Mouse (Mus musculus) forebrain, embryonic 13.5 days (tissue): Measurements from ENCODE around the gene 5730455P16Rik. TPM values are rescaled to one million over a fixed set of nuclear protein-coding genes. Genes with fewer than 3 reads are reported as not detected.

Experiments
- ATAC-seq: fragments of 200-750 bp; cut with Nextera tagmentation; 2 replicates; pipeline ENCODE4 v1.8.0; 2017
- H3K27ac ChIP-seq: fragments of 300-500 bp; sonication (generic); 2 replicates; pipeline ENCODE4 v1.5.1; 2015; ENCODE audit warnings: inconsistent platforms, mild to moderate bottlenecking, moderate library complexity
- H3K27me3 ChIP-seq: fragments of 300-500 bp; sonication (generic); 2 replicates; pipeline ENCODE4 v1.6.1; 2015; ENCODE audit warnings: mild to moderate bottlenecking, inconsistent platforms
- H3K36me3 ChIP-seq: fragments of 300-500 bp; sonication (generic); 2 replicates; pipeline ENCODE4 v1.6.1; 2015; ENCODE audit warnings: mild to moderate bottlenecking, inconsistent platforms; ENCODE audit not compliant: poor library complexity, severe bottlenecking
- H3K4me1 ChIP-seq: fragments of 300-500 bp; sonication (generic); 2 replicates; pipeline ENCODE4 v1.6.1; 2015; ENCODE audit warnings: inconsistent platforms
- H3K4me2 ChIP-seq: fragments of 300-500 bp; sonication (generic); 2 replicates; pipeline ENCODE4 v1.6.1; 2015; ENCODE audit warnings: inconsistent platforms, mild to moderate bottlenecking, moderate library complexity
- H3K4me3 ChIP-seq: fragments of 300-500 bp; sonication (generic); 2 replicates; pipeline ENCODE4 v1.5.1; 2015; ENCODE audit warnings: mild to moderate bottlenecking, inconsistent platforms
- H3K9ac ChIP-seq: fragments of 300-500 bp; sonication (generic); 2 replicates; pipeline ENCODE4 v1.6.1; 2015; ENCODE audit warnings: mild to moderate bottlenecking, inconsistent platforms
- H3K9me3 ChIP-seq: fragments of 300-500 bp; sonication (generic); replicated peaks from 2 replicates; pipeline ENCODE4 v1.6.1; 2016; ENCODE audit warnings: inconsistent platforms
- WGBS: fragments of 180-500 bp; shearing (Covaris S2); methylation state at CpG from one replicate; pipeline ENCODE4 v1.1.7; 2015; 5-methylcytosine and 5-hydroxymethylcytosine counted together
- polyA plus RNA-seq: library from polyadenylated mRNA; unstranded; fragments of >200 nt; fragmentation: Nextera tagmentation; extraction: Ambion mirVana; gene quantifications from 2 replicates; pipeline ENCODE4 v1.2.1, GENCODE M21; 2015

Gene 5730455P16Rik
- polyA plus RNA-seq, 1 experiment from 2014 or later = 30.3 TPM

DNA sequence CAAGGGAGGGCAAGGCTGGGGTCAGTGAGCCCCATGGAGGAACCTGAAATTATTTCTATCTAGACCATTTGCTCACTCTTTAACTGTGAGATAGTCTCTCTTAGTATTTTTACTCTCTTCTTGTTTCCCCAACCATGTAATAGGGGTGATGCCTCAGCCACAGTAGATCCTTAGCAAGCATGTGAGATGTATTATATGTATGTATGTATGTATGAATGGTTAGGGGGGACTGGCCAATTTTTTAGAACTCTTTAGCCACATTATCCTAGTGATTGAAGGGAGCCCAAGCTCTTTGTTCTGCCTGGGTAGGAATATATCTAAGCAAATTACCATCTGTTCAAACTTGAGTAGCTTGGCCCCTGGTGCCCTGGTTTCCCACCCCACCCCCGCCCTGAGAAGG, 64.4 kb downstream of the 5730455P16Rik start:
- ATAC-seq = no peak
- Histone ChIP-seq H3K9ac (no peak overlapping the region), H3K4me1 (peaks cover 86% of the 10 kb centered on the region), H3K9me3 (no peaks in the 10 kb centered on the region), H3K4me3 (no peak overlapping the region), H3K27ac (peak overlapping the region; percentile 94), H3K4me2 (no peak overlapping the region), H3K27me3 (no peaks in the 10 kb centered on the region), H3K36me3 (peaks cover 6% of the 10 kb centered on the region)
- 78% methylated on average over 1 of the region's 1 CpGs for WGBS

DNA sequence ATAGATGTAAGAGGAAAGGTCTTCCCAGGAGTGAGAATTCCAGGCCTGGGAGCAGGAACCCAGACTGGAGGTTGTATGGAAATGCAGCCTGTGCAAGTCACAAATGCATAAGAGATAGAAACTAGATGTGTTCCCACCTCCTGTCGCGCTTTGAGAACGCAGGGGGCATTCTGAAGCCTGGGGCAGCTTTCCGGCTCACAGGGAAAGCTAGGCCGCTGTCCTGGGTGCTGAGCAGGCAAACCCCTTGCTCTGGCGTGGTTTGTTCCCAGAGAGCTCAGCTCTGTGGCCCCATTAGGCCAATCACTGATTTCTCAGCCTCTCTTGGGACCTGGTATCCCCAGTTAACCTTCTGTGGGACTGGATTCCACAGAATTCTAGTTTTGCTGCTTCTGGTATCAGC, 65.3 kb downstream of the 5730455P16Rik start:
- no peak for ATAC-seq
- no peak overlapping the region for H3K4me2 ChIP-seq
- no peak overlapping the region for H3K9ac ChIP-seq
- peak overlapping the region; percentile 94 for H3K27ac ChIP-seq
- H3K4me1 ChIP-seq = peaks cover 78% of the 10 kb centered on the region
- peaks cover 10% of the 10 kb centered on the region for H3K36me3 ChIP-seq
- no peaks in the 10 kb centered on the region for H3K9me3 ChIP-seq
- no peak overlapping the region for H3K4me3 ChIP-seq
- WGBS = 13% methylated on average over 6 of the region's 6 CpGs
- H3K27me3 ChIP-seq = no peaks in the 10 kb centered on the region

DNA sequence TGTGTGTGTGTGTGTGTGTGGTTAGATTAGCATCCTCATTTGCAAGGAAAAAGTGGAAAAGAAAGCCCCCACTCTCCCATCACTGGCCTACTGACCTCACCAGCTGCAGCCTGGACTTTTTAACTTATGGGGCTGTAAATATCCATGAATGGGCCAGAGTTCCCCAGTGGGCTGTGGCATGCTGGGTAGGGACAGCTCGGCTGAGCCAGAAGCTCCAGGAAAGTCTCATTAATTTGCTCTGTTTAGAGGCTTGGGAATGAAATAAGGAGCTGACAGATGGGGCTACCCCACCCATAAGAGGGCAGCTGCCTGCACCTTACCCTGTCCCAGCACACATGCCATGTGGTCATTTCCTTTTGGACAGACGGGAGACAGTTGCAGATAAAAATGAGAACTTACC, 65.8 kb downstream of the 5730455P16Rik start:
- ATAC-seq = no peak
- Histone ChIP-seq H3K36me3 (peaks cover 10% of the 10 kb centered on the region), H3K4me3 (no peak overlapping the region), H3K9ac (no peak overlapping the region), H3K4me1 (peaks cover 75% of the 10 kb centered on the region), H3K9me3 (no peaks in the 10 kb centered on the region), H3K4me2 (no peak overlapping the region), H3K27me3 (no peaks in the 10 kb centered on the region), H3K27ac (peak overlapping the region; percentile 94)
- 14% methylated on average over 2 of the region's 2 CpGs for WGBS

DNA sequence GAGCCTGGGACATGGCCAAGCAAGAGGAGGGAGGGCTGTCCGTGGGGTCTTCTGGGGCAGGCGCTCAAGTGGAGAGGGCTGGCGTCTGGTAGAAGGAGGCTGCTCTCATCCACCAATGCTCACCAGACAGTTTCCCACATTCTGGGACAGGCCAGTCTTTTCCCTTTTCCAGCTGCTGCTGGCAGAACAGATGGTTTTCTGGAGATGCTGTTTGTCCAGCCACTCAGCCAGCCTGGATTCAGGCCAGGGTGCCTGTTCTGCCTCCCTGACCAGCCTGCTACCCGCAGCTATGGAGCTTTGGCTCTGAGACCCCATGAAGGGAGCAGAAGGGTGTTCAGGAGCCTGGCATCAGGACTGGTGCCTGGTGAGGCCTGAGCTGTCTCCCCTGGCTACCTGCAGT, 66.6 kb downstream of the 5730455P16Rik start:
- 42% methylated on average over 4 of the region's 4 CpGs for WGBS
- H3K4me2 ChIP-seq = no peak overlapping the region
- peaks cover 68% of the 10 kb centered on the region for H3K4me1 ChIP-seq
- no peaks in the 10 kb centered on the region for H3K27me3 ChIP-seq
- ATAC-seq = 0 out of 2 replicates have a peak, but pooled peaks have one; percentile 14
- H3K4me3 ChIP-seq = no peak overlapping the region
- peaks cover 10% of the 10 kb centered on the region for H3K36me3 ChIP-seq
- no peaks in the 10 kb centered on the region for H3K9me3 ChIP-seq
- peak overlapping the region; percentile 94 for H3K27ac ChIP-seq
- peak overlapping the region; percentile 18; the same call in 1 of the 2 replicates for H3K9ac ChIP-seq

Other genes with a start within 250 kb of the 5730455P16Rik start
- gene Tefm, start 235.9 kb downstream of the 5730455P16Rik start, polyA plus RNA-seq = 29.6 and 30.0 TPM in 2 replicates
- gene Adap2, start 223.9 kb downstream of the 5730455P16Rik start, polyA plus RNA-seq = 1.8 and 2.2 TPM in 2 replicates
- 2.6 and 3.0 TPM in 2 replicates for gene Rnf135, start 194.2 kb downstream of the 5730455P16Rik start, polyA plus RNA-seq
- 60.5 and 61.9 TPM in 2 replicates for gene Rhot1, start 169.0 kb downstream of the 5730455P16Rik start, polyA plus RNA-seq
- 24.9 and 27.5 TPM in 2 replicates for gene Rhbdl3, start 77.1 kb downstream of the 5730455P16Rik start, polyA plus RNA-seq
- 266 and 272 TPM in 2 replicates for gene Zfp207, start 5.2 kb upstream of the 5730455P16Rik start, polyA plus RNA-seq
- gene Psmd11, start 50.6 kb upstream of the 5730455P16Rik start, polyA plus RNA-seq = 370 and 373 TPM in 2 replicates
- 67.9 and 73.9 TPM in 2 replicates for gene Cdk5r1, start 99.0 kb upstream of the 5730455P16Rik start, polyA plus RNA-seq